ENCODE assay signal across 18 mouse cellular contexts in genomic region chrX:12490957-12491356, GRCm38 (mm10).
"Had no signal": no experiment of that assay in that cellular context is flagged by ENCODE, and none has a peak within 500 bp of the region (broad histone marks: within the 10 kb centered on the region; RNA-seq: fewer than 3 reads in every experiment).

No protein-coding gene starts in this region.

- H3K9me3 ChIP-seq: midbrain, embryonic 10.5 days; midbrain, embryonic 12.5 days; neural tube, embryonic 13.5 days; neural tube, embryonic 15.5 days had no signal

- H3K36me3 ChIP-seq: midbrain, embryonic 10.5 days; midbrain, embryonic 12.5 days; neural tube, embryonic 13.5 days; neural tube, embryonic 15.5 days had no signal

- H3K9ac ChIP-seq: lung, embryonic 14.5 days; midbrain, embryonic 12.5 days; neural tube, embryonic 13.5 days; neural tube, embryonic 15.5 days had no signal

- H3K4me3 ChIP-seq: midbrain, embryonic 10.5 days; midbrain, embryonic 12.5 days; myocyte; neural tube, embryonic 13.5 days; neural tube, embryonic 15.5 days had no signal

- H3K4me1 ChIP-seq: midbrain, embryonic 12.5 days had no signal

- H3K27me3 ChIP-seq: midbrain, embryonic 12.5 days; neural tube, embryonic 13.5 days; neural tube, embryonic 15.5 days had no signal

- DNase-seq: lung, adult 18-20 months; lung, embryonic 14.5 days; lung, postnatal 10 days; lung, postnatal 4 days; midbrain, embryonic 14.5 days; retina, postnatal 1 day; right cerebral cortex, adult 18-20 months; right cerebral cortex, postnatal 25 days; right cerebral cortex, postnatal 4 days; spleen, adult 18-20 months; thymus, adult 18-20 months; thymus, postnatal 14 days had no signal

- H3K27ac ChIP-seq: midbrain, embryonic 10.5 days; midbrain, embryonic 12.5 days; neural tube, embryonic 13.5 days; neural tube, embryonic 15.5 days had no signal

- H3K4me2 ChIP-seq: lung, embryonic 14.5 days; midbrain, embryonic 12.5 days; neural tube, embryonic 13.5 days; neural tube, embryonic 15.5 days had no signal

- ATAC-seq: midbrain, embryonic 16.5 days had no signal
